Mouse (Mus musculus): ENCODE data around the gene Ppp1ca.

- TF ChIP-seq CTCF (conservative IDR thresholded peaks at IDR 0.05; ENCODE audit: insufficient read depth, insufficient read length, low read depth, low read length) (no peak), POLR2A (IDR thresholded peaks at IDR 0.05; ENCODE audit: low read depth, low read length) (no peak)
Observed at GRCm38 (mm10) chr19:4244775-4245174, 52.9 kb downstream of the Ppp1ca start.
